Mouse (Mus musculus) cerebellum, adult 2 months (tissue): ENCODE results near the gene Shank2. TPM values are rescaled to one million over a fixed set of nuclear protein-coding genes. Genes with fewer than 3 reads are reported as not detected.

Source experiments
- DNase-seq, 2 experiments: peaks; one replicate each; pipeline ENCODE4 v3.0.0; 2021
- H3K27ac ChIP-seq: fragments of 200-500 bp; 2 replicates; pipeline ENCODE4 v1.5.1; 2012; ENCODE audit warnings: low read length, control low read depth, inconsistent platforms; ENCODE audit not compliant: insufficient read depth
- H3K27me3 ChIP-seq: fragments of 200-500 bp; 2 replicates; pipeline ENCODE4 v1.6.1; 2012; ENCODE audit warnings: inconsistent platforms, mild to moderate bottlenecking, low read length, moderate library complexity; ENCODE audit not compliant: control insufficient read depth, insufficient read depth
- H3K4me1 ChIP-seq: fragments of 200-500 bp; 2 replicates; pipeline ENCODE4 v1.6.1; 2011; ENCODE audit warnings: low read length; ENCODE audit not compliant: control insufficient read depth, insufficient read depth
- H3K4me3 ChIP-seq: fragments of 200-500 bp; replicated peaks from 2 replicates; pipeline ENCODE3; 2011; ENCODE audit warnings: mild to moderate bottlenecking, low read depth, low read length, control low read depth; ENCODE audit not compliant: insufficient read depth
- CTCF ChIP-seq: fragments of 200-500 bp; IDR thresholded peaks from 2 replicates; pipeline ENCODE4 v1.5.1; 2011; ENCODE audit warnings: low read depth, mild to moderate bottlenecking, control low read depth, low read length, moderate library complexity, borderline replicate concordance; ENCODE audit not compliant: insufficient read depth
- POLR2A ChIP-seq: fragments of 200-500 bp; IDR thresholded peaks from 2 replicates; pipeline ENCODE4 v1.6.1; 2011; ENCODE audit warnings: low read length, control low read depth, borderline replicate concordance; ENCODE audit not compliant: insufficient read depth
- WGBS: fragments of 180-500 bp; shearing (Covaris S2); methylation state at CpG from one replicate; pipeline ENCODE4 v1.1.7; 2018; 5-methylcytosine and 5-hydroxymethylcytosine counted together
- polyA plus RNA-seq: library from polyadenylated mRNA; depleted of rRNA; stranded (reverse); fragments of >200 nt; gene quantifications from 2 replicates; pipeline ENCODE4 v1.2.3, GENCODE M21; 2012

Gene Shank2
- polyA plus RNA-seq, 1 experiment: 46.3 TPM

DNA sequence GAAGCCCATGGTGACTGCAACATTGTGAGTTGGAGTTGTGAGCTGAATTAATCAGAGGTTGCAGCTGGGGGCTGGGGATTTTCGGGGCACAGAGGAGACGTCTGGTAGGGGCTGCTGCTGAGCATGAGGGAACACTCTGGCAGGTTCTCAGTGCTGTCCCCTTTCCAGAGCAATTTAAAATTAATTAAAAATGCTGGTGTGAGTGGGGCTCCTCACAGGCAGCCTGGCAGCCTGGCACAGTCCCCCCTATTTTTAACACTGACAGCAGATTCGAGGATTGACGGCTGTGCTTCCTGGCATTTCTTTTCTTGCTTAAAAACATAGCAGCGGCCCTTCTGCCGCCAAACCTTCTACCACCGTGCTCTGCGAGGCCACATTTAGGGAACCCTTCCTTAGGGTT lies 157.8 kb downstream of the Shank2 start:
- TF ChIP-seq CTCF (no peak), POLR2A (no peak)
- no peaks in the 10 kb centered on the region for H3K4me1 ChIP-seq
- DNase-seq: no peak
- H3K27me3 ChIP-seq: no peaks in the 10 kb centered on the region
- 46% methylated on average over 8 of the region's 8 CpGs for WGBS
- H3K27ac ChIP-seq: no peak overlapping the region
- no peak overlapping the region for H3K4me3 ChIP-seq

DNA sequence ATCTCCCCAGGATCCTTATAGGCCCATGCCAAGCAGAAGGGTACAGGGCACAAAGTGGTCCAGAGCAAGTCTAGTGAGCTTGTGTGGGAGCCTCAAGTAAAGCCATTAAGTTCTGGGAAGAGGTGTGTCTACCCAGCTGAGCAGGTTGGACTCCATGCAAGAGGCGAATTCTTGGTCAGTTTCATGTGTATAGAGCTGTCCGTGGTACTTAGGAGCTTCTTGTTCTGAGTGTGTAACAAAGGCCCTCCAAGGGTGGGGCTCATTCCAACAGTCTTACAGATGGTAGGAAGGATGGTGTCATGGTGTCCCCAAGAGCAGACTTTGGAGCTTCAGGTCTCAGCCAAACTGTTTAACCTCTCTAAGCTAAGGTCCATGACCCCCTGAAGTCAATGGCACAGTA lies 158.3 kb downstream of the Shank2 start:
- no peak for TF ChIP-seq POLR2A
- TF ChIP-seq CTCF: no peak
- DNase-seq: no peak
- Histone ChIP-seq H3K4me3 (no peak overlapping the region), H3K27me3 (no peaks in the 10 kb centered on the region), H3K27ac (no peak overlapping the region), H3K4me1 (no peaks in the 10 kb centered on the region)
- WGBS: 87% methylated on average over 2 of the region's 2 CpGs

DNA sequence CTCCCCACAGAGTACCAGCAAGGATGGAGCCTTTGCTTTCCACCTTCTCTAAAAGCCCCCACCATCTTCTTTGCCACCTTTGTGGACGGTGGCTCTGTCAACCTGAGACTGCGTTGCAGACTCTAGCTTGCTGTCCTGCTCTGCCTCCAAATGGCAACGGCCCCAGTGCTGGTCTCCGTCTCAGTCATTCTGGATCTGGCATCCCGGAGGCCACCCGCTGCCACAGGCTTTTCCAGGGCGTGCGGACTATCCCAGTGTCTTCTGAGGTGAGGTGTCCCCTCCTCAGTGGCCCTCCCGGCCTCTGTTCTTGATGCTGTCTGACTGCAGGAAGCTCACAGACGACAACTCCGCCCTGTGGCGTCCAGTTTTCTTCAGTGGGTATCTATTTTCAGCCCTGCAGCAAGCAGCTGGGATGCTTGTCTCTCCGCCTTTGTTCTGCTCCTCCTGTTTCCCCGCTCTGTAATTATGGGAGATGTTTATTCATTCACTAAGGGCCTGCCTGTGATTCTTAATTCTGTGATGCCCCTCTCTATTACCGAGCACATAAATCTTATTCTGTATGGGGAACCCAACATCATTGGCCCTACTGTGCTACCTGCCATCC lies 159.0 kb downstream of the Shank2 start:
- Histone ChIP-seq H3K4me1 (no peaks in the 10 kb centered on the region), H3K27me3 (no peaks in the 10 kb centered on the region), H3K27ac (no peak overlapping the region), H3K4me3 (no peak overlapping the region)
- 62% methylated on average over 15 of the region's 15 CpGs for WGBS
- TF ChIP-seq CTCF (no peak), POLR2A (no peak)
- no peak for DNase-seq

- DNase-seq: no peak
- no peaks in the 10 kb centered on the region for H3K27me3 ChIP-seq
- no peak overlapping the region for H3K4me3 ChIP-seq
- H3K27ac ChIP-seq: no peak overlapping the region
- TF ChIP-seq POLR2A (no peak), CTCF (no peak)
- H3K4me1 ChIP-seq: peaks cover 8% of the 10 kb centered on the region
- WGBS: 77% methylated on average over 5 of the region's 5 CpGs
These were observed 168.5 kb downstream of the Shank2 start for GRCm38 (mm10) chr7:144170272-144170671.

GRCm38 (mm10) chr7:144170686-144171085 lies 169.0 kb downstream of the Shank2 start:
- WGBS: 21% methylated on average over 9 of the region's 9 CpGs
- Histone ChIP-seq H3K27ac (no peak overlapping the region), H3K4me3 (no peak overlapping the region), H3K4me1 (peaks cover 8% of the 10 kb centered on the region), H3K27me3 (no peaks in the 10 kb centered on the region)
- DNase-seq: peak in 1 of 2 experiments; percentile 26
- TF ChIP-seq POLR2A (no peak), CTCF (no peak)

DNA sequence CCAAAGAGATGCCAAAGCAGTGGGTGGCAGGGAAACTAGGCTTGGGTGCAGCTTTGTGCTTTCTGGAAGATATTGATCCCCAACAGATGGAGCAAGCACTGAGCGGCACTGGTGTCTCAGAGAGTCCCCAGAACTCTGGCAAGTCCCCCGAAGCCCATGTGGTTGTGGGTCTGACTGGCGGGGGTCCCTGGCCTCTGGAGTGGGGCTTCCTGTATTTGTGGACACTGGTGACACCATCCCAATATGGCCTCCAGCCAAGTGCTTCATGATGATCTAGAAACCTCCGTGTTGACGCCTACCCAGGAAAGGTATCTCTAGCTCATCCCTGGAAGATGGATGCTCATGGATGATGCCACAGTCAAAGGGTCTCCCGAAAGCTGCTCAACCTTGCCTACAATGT lies 172.1 kb downstream of the Shank2 start:
- 81% methylated on average over 6 of the region's 6 CpGs for WGBS
- Histone ChIP-seq H3K4me3 (no peak overlapping the region), H3K27me3 (no peaks in the 10 kb centered on the region), H3K27ac (no peak overlapping the region), H3K4me1 (peaks cover 12% of the 10 kb centered on the region)
- no peak for TF ChIP-seq CTCF
- no peak for DNase-seq

- peaks cover 12% of the 10 kb centered on the region for H3K4me1 ChIP-seq
- TF ChIP-seq POLR2A (no peak), CTCF (no peak)
- DNase-seq: no peak
- H3K27me3 ChIP-seq: no peaks in the 10 kb centered on the region
- no peak overlapping the region for H3K4me3 ChIP-seq
- WGBS: 65% methylated on average over 14 of the region's 14 CpGs
- H3K27ac ChIP-seq: no peak overlapping the region
These were observed 172.6 kb downstream of the Shank2 start for GRCm38 (mm10) chr7:144174329-144174728.

DNA sequence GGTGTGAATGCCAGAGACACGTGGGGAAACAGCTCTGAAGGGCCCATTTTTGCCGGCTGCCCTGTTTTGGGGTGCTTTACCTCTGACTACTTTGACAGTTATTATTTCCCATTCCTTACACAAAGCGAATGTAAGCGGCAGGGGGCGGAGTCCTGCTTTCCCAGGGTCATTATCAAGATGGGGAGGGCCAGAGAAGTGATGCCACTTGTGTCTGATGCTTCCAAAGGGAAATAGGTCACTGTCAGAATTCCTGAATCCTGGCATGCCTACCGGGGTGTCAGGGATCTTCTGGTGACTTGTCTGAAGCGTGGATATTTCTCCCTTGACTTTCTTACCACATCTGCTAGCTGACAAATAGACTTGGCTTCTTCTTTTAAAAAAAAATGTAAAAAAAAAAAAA lies 173.3 kb downstream of the Shank2 start:
- Histone ChIP-seq H3K27ac (no peak overlapping the region), H3K27me3 (no peaks in the 10 kb centered on the region), H3K4me3 (no peak overlapping the region), H3K4me1 (peaks cover 12% of the 10 kb centered on the region)
- DNase-seq: no peak
- 13% methylated on average over 7 of the region's 7 CpGs for WGBS
- no peak for TF ChIP-seq POLR2A
- no peak for TF ChIP-seq CTCF
